Mouse (Mus musculus) layer of hippocampus, adult 8-10 months (tissue): ENCODE measurements around the gene Wdr45b. TPM values are rescaled to one million over a fixed set of nuclear protein-coding genes. Genes with fewer than 3 reads are reported as not detected.
"Not testable (repeated sequence)": the region's sequence is repeated elsewhere in the genome, so short reads cannot be mapped to it uniquely, and the experiment has no call there.

ENCODE experiments used
- DNase-seq, 2 experiments: peaks; one replicate each; pipeline ENCODE4 v3.0.0; 2022; ENCODE audit warnings: low spot score in 2 of 2
- total RNA-seq, 4 experiments: library from RNA; stranded (reverse); gene quantifications; 2 replicates each; pipeline ENCODE4 v1.2.4; 2022

Gene Wdr45b
- 10 to 100 TPM; 54.5 to 70.7 (median 61.0) TPM for total RNA-seq

DNA sequence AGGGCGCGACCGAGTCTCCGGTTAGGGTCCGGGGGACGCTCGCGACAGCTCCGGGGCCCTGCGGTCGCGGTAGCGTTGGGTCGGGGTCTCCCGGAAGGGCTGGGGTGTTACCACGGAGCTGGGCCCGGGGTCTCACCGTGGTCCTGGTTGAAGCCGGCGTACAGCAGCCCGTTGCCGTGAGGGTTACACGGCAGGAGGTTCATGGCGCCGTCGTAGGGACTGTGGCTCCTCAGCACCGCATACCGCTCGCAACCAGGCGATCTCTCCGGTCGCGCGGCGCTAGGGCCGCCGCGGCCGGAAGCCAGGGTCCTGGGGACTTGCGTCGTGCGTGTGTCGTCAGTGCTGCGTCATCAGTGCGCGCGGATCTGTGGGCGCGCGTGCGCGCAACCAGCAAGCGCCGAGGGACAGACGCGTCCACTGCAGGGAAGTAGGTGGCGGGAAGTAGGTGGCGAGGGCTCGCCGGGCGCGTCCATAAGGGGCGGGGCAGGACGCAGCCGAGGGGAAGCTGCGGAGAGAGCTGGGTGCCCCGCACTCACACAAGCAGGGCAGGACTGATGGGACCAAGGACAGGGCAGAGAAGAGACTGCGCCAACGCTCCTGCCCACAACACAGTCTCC lies at the start of gene Wdr45b:
Gene Wdr45b, minus strand, starts transcription at position 355 of the 617 bp plus-strand sequence.
- DNase-seq: peak; percentile 96 to 97

DNA sequence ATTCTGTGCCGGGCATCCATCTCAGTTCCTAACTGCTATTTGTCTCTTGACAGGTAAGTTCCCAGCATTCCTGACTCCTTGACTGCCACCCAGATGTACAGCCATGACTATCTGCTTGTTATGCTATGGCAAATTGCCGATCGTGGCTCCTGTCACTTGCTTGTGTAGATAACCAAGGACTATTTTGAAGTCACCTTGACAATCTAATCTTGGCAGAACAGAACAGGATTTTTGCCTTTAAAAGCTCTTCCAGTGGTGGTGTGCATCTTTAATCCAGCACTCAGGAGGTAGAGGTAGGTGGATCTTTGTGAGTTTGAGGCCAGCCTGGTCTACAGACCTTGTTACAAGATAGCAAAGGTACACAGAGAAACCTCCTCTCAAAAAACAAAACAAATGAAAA lies 38.2 kb upstream of the Wdr45b start:
- no peak for DNase-seq

DNA sequence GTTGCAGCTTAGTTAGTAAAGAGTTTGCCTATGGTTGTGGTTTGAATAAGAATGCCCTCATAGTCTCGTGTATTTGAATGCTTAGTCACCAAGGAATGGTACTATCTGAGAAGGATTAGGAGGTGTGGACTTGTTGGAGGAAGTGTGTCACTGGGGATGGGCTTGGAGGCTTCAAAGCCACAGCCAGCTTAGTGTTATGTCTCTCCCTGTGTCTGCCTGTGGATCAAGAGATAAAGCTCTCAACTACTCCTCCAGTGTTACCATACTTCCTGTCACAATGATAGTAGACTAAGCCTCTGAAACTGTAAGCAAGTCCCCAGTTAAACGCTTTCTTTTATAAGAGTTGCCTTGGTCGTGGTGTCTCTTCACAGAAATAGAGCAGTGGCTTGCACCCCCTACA lies 36.5 kb upstream of the Wdr45b start:
- no peak for DNase-seq

DNA sequence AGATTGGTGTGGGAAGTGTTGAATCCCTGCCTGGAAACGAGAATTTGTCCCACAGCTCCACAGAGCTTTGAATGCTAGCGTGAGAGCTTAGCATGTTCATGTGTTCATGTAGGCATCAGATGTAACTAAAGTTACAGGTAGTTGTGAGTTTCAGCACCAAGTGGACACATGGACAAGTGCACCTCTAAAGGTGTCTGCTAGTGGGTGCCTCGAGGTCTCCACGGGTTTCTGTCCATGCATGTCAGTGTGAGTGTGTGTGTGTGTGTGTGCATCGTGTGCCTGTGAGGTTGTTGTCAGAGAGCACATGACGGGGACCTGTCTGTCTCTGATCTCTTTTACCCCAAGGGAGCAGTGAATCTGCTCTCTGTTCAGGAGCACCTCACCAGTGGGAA lies 34.3 kb upstream of the Wdr45b start:
- DNase-seq: no peak

DNA sequence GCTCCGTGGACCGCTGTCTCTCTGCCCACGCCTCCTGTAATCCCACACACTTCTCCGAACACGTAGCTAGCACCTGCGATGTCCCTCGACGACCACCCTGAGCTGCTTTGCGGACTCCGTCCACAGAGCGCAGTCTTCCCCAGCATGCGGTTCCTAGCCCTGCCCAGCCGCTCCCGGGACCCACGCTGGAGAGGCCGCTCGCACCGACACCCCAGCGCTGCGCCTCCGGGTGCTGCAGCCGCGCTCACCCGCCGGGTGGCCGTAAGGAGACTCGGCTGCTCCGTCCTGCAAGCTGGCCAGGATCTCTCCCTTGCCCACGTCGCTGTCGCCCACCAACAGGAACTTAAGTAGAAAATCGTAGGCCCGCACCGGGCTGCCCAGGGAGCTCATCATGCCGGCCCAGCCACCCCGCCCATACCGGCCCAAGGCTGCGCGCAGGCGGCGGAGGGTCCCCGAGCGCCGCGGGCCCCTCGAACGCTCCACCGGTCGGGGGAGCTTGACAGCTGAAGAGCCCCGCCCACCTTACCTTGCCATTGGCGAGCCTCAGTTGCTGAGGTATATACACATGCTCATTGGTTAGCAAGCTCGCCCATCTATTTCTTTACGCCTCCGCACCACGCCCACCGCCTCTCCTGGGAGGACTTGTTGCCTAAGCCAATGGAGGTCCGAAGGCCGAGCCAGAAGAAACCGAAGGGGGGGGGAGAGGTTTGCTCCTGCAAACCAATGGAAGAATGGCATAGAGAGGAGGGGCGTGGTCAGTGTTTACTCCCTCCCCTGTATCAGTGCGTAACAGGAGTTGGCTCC lies 33.7 kb upstream of the Wdr45b start, which contains the start of gene Rab40b:
Gene Rab40b, minus strand, starts transcription at position 502 of the 804 bp plus-strand sequence.
- peak; percentile 94 to 97 for DNase-seq

DNA sequence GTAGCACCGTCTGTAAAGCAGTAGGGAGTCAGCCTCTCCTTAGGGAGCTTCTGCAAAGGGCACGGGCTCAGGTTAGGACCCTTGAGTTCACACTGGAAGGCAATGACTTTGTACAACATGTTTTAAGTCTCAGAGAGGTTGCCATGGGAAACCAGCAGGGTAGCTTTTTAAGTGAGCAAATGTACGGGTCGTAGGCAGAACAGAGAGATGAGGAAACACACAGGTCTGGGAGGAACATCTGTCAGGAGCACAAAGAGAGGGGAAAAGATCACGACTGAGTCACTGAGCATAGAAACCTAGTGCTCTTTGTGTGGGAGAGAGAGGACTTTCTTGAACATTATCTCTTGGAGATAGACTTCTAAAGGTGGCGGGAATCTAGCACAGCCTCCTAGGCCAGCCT lies 26.0 kb upstream of the Wdr45b start:
- DNase-seq: no peak

DNA sequence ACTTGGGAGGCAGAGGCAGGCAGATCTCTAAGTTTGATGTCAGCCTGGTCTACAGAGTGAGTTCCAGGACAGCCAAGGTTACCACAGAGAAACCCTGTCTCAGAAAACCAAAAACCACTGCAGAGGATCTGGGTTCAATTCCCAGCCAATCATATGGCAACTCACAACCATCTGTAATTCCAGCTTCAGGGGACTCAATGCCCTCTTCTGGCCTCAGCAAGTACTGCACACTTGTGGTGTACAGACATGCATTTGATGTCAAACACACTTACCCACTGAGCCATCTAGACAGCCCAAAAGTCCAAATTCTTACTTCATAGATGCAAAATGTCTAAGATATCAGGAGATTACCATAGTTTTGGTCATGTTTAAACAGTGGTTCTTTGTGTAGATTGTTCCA lies 24.4 kb upstream of the Wdr45b start:
- no peak for DNase-seq

DNA sequence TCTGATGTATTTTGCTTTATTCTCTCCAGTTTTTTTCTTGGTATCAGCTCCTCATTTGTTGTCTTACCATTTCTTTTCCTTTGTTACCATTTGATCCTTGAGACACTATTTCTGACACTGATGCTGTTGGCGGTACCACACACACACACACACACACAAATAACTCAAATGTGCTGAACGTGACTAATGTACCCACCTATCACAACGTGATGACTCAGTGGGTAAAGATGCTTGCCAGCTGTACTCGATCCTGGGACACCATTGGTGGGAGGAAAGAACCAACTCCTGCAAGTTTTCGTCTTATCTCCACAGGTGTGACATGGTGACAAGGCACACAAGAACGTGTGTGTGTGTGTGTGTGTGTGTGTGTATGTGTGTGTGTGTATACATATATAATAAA lies 19.1 kb upstream of the Wdr45b start:
- DNase-seq: no peak

DNA sequence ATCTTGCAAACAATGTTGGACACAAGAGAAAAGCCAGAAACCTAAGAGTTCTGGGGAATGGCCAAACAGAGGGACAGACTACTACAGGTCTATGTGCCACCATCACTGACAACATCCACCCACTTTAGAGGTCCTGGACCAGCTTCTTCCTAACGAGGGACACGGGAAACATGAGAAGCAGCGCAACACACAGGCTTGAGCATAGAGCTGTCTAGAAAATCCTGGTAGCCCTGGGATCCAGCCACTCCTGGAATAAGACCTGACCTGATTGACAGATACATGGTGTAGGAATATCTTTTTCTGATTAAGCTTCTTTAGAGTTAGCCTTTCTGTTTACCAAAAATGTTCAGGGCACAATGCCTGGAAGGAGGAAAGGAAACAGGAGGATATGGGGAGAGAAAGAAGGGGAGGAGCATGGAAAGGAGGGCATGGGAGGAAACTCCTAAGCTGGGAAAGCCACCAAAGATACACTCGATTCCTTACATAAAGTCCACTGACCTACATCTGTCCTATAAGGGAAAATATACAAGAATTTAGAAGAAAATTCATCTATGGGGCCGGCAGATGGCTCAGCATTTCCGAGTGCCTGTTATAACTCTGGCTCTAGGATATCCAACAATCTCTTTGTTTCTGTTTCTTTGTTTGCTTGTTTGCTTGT lies 16.2 kb upstream of the Wdr45b start:
- no peak for DNase-seq

DNA sequence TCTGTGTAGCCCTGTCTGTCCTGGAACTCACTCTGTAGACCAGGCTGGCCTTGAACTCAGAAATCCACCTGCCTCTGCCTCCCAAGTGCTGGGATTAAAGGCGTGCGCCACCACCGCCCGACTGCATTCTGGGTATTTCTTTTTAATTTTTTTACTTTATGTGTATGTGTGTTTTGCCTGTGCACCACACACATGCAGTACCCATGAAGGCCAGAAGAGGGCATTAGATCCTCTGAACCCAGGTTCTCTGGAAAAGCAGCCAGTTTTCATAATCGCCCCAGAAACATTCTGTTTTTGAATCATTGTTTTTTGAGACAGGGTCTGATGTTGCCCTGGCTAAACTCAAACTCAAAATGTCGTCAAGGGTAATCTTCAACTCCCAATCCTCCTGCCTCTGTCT lies 15.4 kb upstream of the Wdr45b start:
- DNase-seq: peak in 1 of 2 experiments; percentile 36

DNA sequence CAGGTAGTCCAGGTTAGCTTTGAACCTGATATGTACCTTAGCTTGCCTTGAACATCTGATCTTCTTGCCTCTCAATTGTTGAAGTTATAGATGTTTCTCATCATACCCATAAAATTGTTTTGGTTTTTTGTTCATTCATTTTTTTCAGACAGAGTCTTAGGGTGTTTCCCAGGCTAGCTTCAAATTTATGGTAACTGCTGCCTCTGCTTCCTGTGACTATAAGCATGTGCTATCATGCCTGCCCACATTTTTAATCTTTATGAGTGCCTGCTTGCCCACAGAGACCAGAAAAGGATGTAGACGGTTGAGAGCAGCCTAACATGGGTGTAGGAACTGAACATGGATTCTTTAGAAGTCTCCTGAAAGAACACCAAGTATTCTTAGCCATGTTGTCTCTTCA lies 14.5 kb upstream of the Wdr45b start:
- DNase-seq: no peak

DNA sequence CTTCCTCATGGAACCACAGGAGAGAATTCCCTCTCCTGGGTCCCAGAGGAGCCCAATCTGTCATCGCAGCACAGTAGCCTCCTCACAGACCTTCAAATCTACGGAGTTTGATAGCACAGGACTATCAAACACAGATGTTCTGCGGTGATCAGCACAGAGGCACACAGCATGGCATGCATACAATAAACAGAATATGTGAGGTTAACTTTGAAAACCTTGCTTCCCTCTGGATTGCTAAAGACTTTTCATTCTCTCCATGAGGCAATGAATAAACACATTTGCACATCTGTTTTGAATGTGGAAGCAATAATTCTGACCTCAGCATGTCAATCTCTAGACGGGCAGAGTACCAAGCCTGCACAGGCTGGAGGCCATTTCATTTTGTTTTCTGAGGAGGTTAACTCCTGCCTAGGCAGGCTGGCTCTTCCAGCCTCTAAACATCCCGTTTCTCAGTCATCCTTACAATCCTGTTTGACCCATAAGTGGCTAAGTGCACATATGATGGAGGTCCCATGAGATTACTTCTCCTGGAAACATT lies 13.0 kb upstream of the Wdr45b start:
- no peak for DNase-seq

DNA sequence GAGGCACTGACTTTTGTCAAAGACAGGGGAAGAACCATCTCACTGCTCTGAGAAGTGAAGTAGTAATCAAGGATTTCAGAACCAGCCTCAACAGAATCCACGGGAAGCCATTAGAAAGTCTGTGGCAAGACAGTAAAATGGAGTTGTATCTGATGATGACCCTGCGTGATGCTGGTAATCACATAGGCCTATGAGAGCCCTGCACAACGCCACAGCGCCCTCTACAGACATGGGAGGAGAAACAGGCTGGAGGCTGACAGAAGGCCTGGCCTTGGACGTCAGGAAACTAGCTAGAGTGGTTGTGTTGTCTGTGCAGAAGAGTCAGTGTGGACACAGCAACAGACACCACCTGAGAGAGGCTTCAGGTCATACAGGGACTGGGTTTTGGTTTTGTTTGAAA lies 8.0 kb upstream of the Wdr45b start:
- peak in 1 of 2 experiments; percentile 32 for DNase-seq

DNA sequence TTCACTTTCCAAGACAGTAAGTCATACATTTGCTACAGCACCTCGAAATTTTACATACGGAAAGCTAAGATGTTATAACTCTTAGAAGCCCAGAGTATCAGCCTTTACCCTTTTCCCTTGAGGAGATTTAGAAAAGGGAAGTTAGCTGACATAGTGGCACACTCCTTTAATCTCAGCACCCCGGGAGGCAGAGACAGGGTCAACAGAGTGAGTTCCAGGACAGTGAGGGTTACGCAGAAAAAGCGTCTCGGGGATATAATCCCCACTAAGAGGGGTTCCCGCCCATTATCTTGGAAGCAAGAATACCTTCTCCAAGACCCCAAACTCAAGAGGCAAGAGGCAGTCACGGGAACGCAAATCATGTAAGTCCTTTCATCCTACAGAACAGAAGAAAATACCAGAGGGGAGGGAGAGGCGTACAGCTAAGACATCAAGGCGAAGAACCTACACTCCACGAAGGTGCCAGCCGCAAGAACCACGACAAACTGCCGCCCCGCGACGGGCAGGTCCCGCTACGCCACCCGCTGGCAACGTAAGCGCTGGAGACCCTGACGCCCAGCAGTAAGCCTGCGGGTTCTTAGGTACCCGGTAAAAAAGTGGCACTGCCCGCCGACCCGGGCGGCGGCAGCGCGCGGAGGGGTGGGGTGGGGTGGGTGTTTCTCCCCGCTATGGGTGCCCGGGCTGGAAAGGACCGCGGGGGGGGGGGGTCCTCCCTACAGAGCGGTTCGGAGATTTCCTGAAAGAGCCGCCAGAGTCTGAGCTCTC lies 737 bp downstream of the Wdr45b start:
- DNase-seq: peak in 1 of 2 experiments; percentile 33

DNA sequence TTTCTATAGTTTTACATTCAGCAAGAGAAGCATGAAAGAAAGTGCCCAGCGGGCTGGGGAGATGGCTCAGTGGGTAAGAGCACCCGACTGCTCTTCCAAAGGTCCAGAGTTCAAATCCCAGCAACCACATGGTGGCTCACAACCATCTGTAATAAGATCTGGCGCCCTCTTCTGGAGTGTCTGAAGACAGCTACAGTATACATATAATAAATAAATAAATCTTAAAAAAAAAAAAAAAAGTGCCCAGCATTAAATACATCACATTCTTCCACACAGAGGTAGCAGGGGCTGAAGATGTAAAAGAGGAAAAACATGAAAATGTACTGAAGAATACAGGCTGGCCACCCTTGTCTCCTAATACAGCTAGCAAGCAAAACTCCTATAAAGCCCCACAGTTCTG lies 5.5 kb downstream of the Wdr45b start:
- not testable (repeated sequence) for DNase-seq

DNA sequence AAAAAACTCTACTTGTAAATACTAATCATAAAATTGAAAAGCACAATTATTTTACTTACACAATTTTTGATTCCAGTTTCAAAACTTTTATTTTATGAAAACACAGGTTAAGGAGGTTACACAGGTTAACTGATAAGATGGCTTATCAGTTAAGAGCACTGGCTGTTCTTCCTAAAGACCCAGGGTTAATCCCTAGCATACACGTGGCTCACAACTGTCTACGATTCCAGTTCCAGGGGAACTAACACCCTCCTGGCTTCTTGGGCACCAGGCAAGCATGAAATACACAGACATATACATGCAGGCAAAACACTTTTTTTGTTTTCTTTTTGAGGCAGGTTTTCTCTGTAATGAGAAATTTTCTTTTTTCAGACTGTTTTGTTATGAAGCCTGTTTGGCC lies 6.1 kb downstream of the Wdr45b start:
- no peak for DNase-seq

DNA sequence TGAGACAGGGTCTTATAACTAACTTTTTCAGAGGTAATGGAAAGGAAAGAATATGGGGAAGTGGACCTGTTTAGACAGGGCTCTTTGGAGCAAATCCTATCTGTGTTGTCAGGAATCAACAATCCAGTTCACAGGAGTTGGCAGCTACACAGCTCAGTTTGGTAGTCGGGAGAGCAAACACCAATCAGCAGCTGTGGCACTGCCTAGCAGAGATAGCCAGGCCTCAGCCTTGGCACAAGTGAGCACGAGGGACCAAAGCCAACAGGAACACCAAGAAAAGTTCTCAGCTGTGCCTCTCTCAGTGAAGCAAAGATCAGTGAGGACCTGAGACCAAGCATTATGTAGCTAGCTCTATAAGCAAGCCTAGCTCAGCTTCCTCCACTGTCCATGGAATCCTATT lies 7.2 kb downstream of the Wdr45b start:
- no peak for DNase-seq

DNA sequence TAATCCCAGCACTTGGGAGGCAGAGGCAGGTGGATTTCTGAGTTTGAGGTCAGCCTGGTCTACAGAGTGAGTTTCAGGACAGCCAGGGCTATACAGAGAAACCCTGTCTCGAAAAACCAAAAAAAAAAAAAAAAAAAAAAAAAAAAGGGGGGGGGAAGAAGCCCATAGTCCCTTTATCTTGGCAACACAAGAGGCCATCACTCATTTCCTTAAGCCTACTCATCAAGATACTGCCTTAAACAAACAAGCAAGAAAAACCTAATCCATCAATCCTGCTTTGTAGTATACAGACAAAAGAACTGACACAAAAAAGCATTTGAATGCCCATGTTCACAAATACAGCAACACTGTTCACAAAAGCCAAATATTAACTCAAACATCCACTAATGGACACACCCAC lies 11.8 kb downstream of the Wdr45b start:
- DNase-seq: not testable (repeated sequence)

DNA sequence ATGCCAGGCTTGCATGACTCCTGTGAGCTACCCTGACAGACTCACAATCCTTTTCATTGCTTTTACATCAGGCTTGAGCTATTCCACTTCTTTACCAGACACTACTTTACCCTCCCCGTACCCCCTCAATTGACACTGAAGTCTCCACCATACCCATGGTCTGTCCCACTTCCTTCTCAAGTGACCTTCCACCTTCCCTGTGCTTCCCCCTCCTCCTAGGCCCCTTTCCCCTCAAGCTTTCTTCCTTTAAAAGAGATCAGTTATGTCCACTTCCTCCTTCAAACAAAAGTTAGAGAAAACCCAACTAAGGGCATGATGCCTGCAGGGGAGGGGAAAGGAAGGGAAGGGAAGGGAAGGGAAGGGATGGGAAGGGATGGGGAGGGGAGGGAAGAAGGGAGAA lies 14.0 kb downstream of the Wdr45b start:
- DNase-seq: no peak

DNA sequence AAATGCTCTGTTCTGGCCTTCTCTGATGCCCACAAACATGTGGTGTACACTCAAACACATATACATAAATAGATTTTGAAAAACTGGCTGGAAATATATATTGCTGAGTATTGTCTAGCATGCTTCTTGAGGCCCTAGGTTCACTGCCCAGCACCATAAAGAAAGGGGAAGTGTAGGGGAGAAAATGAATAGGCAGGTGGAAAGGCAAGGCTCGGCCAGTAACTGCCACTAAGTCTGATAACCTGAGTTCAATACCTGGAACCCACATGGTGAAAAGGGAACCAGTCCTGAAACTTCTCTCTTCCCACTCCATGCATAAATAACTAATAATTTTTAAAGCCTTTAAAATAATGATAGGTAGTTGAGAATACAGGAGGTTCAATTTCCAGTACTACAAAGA lies 14.6 kb downstream of the Wdr45b start:
- DNase-seq: no peak

DNA sequence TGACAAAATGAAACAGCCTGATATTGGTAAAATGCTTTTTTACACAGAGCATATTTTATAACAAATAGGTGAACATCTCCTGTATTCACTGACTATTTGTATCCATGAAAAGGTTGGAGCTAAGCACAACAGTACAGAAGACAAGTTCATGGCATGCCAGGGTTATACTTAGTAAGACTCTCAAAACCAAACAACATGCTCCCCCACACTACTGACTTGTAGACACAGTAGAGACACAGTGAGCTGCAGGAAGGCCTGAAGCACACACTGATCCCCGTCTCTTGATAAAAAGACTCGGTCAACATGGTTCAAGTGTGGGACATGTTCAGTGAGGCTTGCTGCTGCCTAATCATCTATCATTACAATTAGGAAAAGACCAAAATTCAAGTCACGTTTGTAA lies 22.6 kb downstream of the Wdr45b start:
- DNase-seq: no peak
